Mouse (Mus musculus): ENCODE data around the gene Erc1. TPM values are rescaled to one million over a fixed set of nuclear protein-coding genes. Genes with fewer than 3 reads are reported as not detected.

Gene Erc1
- polyA plus RNA-seq, 1 experiment from 2014 or later: 13.9 TPM

DNA sequence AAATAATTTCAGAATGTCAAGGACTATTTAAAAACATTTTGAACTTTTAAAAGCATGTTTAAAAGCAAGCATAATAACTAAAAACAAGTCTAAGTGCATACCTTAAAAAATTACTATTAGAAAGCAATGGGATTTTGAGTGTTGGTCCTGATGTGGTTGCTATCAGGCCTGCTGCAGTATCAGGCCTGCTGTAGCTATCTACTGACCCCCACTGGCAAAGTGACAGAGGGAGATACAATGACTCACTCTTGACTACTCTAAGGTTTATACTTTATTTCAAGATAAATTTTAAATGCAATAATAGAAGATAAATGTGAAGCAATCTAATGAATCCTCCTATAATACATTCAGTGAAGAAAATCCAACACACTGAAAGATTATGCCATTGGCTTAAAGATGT lies 138.4 kb downstream of the Erc1 start:
- Histone ChIP-seq H3K4me1 (replicated peaks) (peaks cover 19% of the 10 kb centered on the region), H3K27ac (no peak overlapping the region), H3K4me2 (no peak overlapping the region), H3K9ac (no peak overlapping the region), H3K27me3 (no peaks in the 10 kb centered on the region), H3K36me3 (no peaks in the 10 kb centered on the region), H3K9me3 (replicated peaks) (no peaks in the 10 kb centered on the region), H3K4me3 (no peak overlapping the region)
- ATAC-seq (replicated peaks; ENCODE audit: insufficient number of reproducible peaks, insufficient read depth, low FRiP score, low read depth): no peak

GRCm38 (mm10) chr6:119707911-119708310 lies 140.1 kb downstream of the Erc1 start:
- Histone ChIP-seq H3K27ac (no peak overlapping the region), H3K4me2 (no peak overlapping the region), H3K4me1 (replicated peaks) (peaks cover 11% of the 10 kb centered on the region), H3K9ac (no peak overlapping the region), H3K9me3 (replicated peaks) (no peaks in the 10 kb centered on the region), H3K27me3 (no peaks in the 10 kb centered on the region), H3K36me3 (0 out of 2 replicates have a peak, but pooled peaks cover 3% of the 10 kb centered on the region), H3K4me3 (no peak overlapping the region)
- 81% methylated on average over 5 of the region's 5 CpGs for WGBS
- ATAC-seq (replicated peaks; ENCODE audit: insufficient number of reproducible peaks, insufficient read depth, low FRiP score, low read depth): no peak

- no peak overlapping the region for H3K4me2 ChIP-seq
- H3K9me3 ChIP-seq (replicated peaks): no peaks in the 10 kb centered on the region
- 84% methylated on average over 2 of the region's 2 CpGs for WGBS
- no peaks in the 10 kb centered on the region for H3K4me1 ChIP-seq (replicated peaks)
- no peak for ATAC-seq (replicated peaks; ENCODE audit: insufficient number of reproducible peaks, insufficient read depth, low FRiP score, low read depth)
- H3K9ac ChIP-seq: no peak overlapping the region
- H3K36me3 ChIP-seq: 0 out of 2 replicates have a peak, but pooled peaks cover 3% of the 10 kb centered on the region
- H3K4me3 ChIP-seq: no peak overlapping the region
- no peaks in the 10 kb centered on the region for H3K27me3 ChIP-seq
- H3K27ac ChIP-seq: no peak overlapping the region
Measured at GRCm38 (mm10) chr6:119704899-119705298, 143.1 kb downstream of the Erc1 start.

- WGBS: 88% methylated on average over 5 of the region's 5 CpGs
- Histone ChIP-seq H3K4me3 (no peak overlapping the region), H3K9me3 (replicated peaks) (no peaks in the 10 kb centered on the region), H3K9ac (no peak overlapping the region), H3K36me3 (peaks cover 18% of the 10 kb centered on the region), H3K4me1 (replicated peaks) (no peaks in the 10 kb centered on the region), H3K27me3 (no peaks in the 10 kb centered on the region), H3K27ac (no peak overlapping the region), H3K4me2 (no peak overlapping the region)
- no peak for ATAC-seq (replicated peaks; ENCODE audit: insufficient number of reproducible peaks, insufficient read depth, low FRiP score, low read depth)
Measured at GRCm38 (mm10) chr6:119692754-119693153, 155.2 kb downstream of the Erc1 start.

DNA sequence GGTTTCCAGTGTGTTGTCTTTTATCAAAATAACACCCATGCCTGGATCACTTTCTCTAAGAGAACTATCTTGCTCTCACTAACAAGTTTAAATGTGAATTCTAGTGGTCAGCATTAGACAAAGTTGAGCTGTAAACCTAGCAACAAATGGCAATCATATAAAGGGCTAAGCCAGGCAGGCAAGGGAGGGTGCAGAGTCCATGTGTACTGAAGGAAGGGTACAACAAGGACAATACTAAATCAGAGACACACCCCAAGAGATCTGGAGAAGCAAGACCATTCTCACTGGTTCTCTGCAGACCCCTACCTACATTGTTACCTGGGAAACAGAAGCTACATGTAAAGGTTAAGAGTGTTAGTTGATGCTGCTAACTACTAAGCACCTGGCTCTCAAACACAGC lies 161.5 kb downstream of the Erc1 start:
- Histone ChIP-seq H3K9me3 (replicated peaks) (no peaks in the 10 kb centered on the region), H3K4me2 (no peak overlapping the region), H3K4me3 (no peak overlapping the region), H3K9ac (no peak overlapping the region), H3K27ac (no peak overlapping the region), H3K4me1 (replicated peaks) (no peaks in the 10 kb centered on the region), H3K27me3 (no peaks in the 10 kb centered on the region), H3K36me3 (peaks cover 9% of the 10 kb centered on the region; the same call in 1 of the 2 replicates)
- ATAC-seq (replicated peaks; ENCODE audit: insufficient number of reproducible peaks, insufficient read depth, low FRiP score, low read depth): no peak

- no peaks in the 10 kb centered on the region for H3K4me1 ChIP-seq (replicated peaks)
Measured at GRCm38 (mm10) chr6:119680746-119681145, 167.2 kb downstream of the Erc1 start.

DNA sequence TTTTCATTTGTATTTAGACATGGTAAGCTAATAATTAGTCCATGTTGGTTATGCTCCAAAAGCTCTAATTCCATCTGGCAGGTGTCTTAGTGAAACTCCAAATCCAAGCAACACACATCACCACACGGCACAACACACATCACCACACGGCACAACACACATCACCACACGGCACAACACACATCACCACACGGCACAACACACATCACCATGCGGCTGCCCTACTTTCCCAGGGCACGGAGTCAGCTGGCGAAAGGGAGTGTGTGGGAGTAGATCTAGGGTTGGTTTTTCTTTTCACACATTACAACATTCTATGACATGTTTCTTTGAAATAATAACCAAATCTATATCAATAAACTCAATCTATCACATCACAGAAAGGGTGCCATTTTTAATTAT lies 173.2 kb downstream of the Erc1 start:
- WGBS: 94% methylated on average over 7 of the region's 7 CpGs
- H3K36me3 ChIP-seq: peaks cover 6% of the 10 kb centered on the region; the same call in 1 of the 2 replicates
- 0 out of 2 replicates have a peak, but pooled peaks cover 2% of the 10 kb centered on the region for H3K4me1 ChIP-seq (replicated peaks)
- no peak overlapping the region for H3K27ac ChIP-seq
- H3K9me3 ChIP-seq (replicated peaks): no peaks in the 10 kb centered on the region
- H3K27me3 ChIP-seq: no peaks in the 10 kb centered on the region
- no peak overlapping the region for H3K9ac ChIP-seq
- no peak overlapping the region for H3K4me2 ChIP-seq
- no peak overlapping the region for H3K4me3 ChIP-seq
- ATAC-seq (replicated peaks; ENCODE audit: insufficient number of reproducible peaks, insufficient read depth, low FRiP score, low read depth): no peak

More at GRCm38 (mm10) chr6:119680746-119681145, 167.2 kb downstream of the Erc1 start:
- H3K4me3 ChIP-seq: no peak overlapping the region
- no peak overlapping the region for H3K4me2 ChIP-seq
- 77% methylated on average over 2 of the region's 2 CpGs for WGBS
- H3K9ac ChIP-seq: no peak overlapping the region
- ATAC-seq (replicated peaks; ENCODE audit: insufficient number of reproducible peaks, insufficient read depth, low FRiP score, low read depth): no peak
- 0 out of 2 replicates have a peak, but pooled peaks cover 6% of the 10 kb centered on the region for H3K36me3 ChIP-seq
- H3K27ac ChIP-seq: no peak overlapping the region
- no peaks in the 10 kb centered on the region for H3K9me3 ChIP-seq (replicated peaks)
- no peaks in the 10 kb centered on the region for H3K27me3 ChIP-seq

DNA sequence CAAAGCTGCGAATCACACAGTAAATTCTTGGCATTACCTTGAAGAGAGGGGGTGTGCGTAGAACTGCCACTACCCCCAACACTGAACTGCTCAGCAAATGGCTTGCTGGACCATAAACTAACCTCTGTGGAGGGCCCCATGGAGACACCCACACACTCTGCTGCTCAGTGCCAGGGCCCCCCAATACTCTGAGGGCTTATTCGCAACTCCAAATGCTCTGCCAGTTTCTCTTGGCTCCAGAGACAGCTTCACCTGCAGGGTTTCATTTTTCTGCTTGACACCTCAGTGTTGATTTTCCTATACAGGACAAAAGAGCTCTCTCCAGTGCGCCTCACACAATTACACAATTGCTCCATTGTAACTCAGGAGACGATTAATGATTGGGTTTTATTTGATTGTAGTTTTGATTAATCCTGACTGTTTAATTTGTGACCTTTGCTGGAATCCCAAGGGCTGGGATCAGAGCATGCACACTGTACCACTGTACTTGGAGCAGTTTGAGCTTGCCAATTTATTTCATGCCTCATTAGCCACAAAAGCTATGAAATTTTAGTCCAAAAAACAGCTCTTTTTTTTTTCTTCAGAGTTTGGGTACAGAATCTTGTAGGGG lies 173.7 kb downstream of the Erc1 start:
- H3K9ac ChIP-seq: no peak overlapping the region
- 79% methylated on average over 5 of the region's 5 CpGs for WGBS
- no peak for ATAC-seq (replicated peaks; ENCODE audit: insufficient number of reproducible peaks, insufficient read depth, low FRiP score, low read depth)
- H3K27me3 ChIP-seq: no peaks in the 10 kb centered on the region
- H3K4me2 ChIP-seq: no peak overlapping the region
- no peaks in the 10 kb centered on the region for H3K9me3 ChIP-seq (replicated peaks)
- 0 out of 2 replicates have a peak, but pooled peaks cover 2% of the 10 kb centered on the region for H3K4me1 ChIP-seq (replicated peaks)
- H3K27ac ChIP-seq: no peak overlapping the region
- H3K36me3 ChIP-seq: peaks cover 6% of the 10 kb centered on the region; the same call in 1 of the 2 replicates
- no peak overlapping the region for H3K4me3 ChIP-seq

DNA sequence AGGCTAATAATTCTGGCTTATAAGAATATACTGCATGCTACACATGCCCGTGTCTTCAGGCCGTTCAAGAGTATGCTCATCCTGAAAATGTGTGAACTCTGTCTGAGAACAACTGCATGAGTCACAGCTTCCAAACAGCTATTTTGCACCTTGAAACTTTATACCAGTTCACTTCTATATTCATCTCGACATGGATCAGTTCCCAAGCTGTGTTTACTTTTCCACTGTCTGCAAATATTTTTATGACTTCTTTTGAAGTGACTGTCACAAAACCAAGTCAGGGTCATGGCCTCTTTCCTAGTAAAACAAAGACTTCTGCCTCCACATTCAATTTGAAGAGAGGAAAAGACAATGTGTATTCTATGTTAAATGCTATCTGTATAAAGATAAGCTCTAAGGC lies 178.2 kb downstream of the Erc1 start:
- no peak overlapping the region for H3K9ac ChIP-seq
- H3K27ac ChIP-seq: no peak overlapping the region
- ATAC-seq (replicated peaks; ENCODE audit: insufficient number of reproducible peaks, insufficient read depth, low FRiP score, low read depth): no peak
- H3K27me3 ChIP-seq: no peaks in the 10 kb centered on the region
- no peak overlapping the region for H3K4me2 ChIP-seq
- H3K4me1 ChIP-seq (replicated peaks): 0 out of 2 replicates have a peak, but pooled peaks cover 4% of the 10 kb centered on the region
- H3K4me3 ChIP-seq: no peak overlapping the region
- H3K36me3 ChIP-seq: peaks cover 6% of the 10 kb centered on the region; the same call in 1 of the 2 replicates
- no peaks in the 10 kb centered on the region for H3K9me3 ChIP-seq (replicated peaks)
- 40% methylated on average over 3 of the region's 3 CpGs for WGBS

DNA sequence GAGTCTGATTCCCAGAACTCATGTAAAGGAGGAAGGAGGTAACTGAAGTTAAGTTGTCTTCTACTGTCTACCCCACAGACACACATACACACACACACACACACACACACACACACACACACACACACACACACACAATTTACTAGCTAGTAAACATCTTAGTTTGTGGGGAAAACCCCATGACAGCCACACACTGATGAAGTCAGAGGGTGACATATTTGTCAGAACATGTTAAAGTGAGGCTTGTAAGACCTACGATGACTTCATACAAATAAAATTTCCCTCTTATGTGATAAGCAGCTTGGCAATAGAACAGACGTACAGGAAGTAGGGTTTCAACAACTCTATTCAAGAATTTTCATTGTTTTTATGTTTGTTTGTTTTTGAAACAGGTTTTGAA lies 185.0 kb downstream of the Erc1 start:
- Histone ChIP-seq H3K4me3 (no peak overlapping the region), H3K36me3 (no peaks in the 10 kb centered on the region), H3K4me1 (replicated peaks) (peaks cover 11% of the 10 kb centered on the region), H3K27ac (no peak overlapping the region), H3K27me3 (no peaks in the 10 kb centered on the region), H3K9ac (no peak overlapping the region), H3K9me3 (replicated peaks) (no peaks in the 10 kb centered on the region), H3K4me2 (no peak overlapping the region)
- no peak for ATAC-seq (replicated peaks; ENCODE audit: insufficient number of reproducible peaks, insufficient read depth, low FRiP score, low read depth)
- 27% methylated on average over 2 of the region's 2 CpGs for WGBS

DNA sequence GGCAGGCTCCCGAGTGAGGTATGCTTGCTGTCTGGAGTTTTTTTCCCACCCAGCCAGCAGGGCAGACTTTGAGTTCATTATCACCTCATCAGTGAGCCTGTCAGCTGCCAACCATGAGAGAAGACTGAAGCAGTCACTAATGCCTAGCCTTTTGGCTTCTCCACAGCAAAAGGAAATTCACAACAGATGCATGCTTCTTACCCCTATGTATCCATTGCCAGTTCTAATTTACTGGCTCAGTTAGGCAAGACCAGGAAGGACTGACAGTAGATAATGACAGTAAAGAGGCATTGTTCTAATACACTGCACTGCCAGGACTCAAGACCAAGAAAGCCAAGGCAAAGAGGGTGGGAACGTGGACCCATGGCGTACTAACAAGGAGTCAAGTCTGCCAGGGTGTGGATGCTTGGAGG lies 186.9 kb downstream of the Erc1 start:
- H3K27ac ChIP-seq: no peak overlapping the region

GRCm38 (mm10) chr6:119658441-119658840 lies 189.5 kb downstream of the Erc1 start:
- H3K9ac ChIP-seq: no peak overlapping the region
- WGBS: 92% methylated on average over 2 of the region's 2 CpGs
- H3K4me1 ChIP-seq (replicated peaks): peaks cover 11% of the 10 kb centered on the region

More for the DNA sequence above, 186.9 kb downstream of the Erc1 start:
- ATAC-seq (replicated peaks; ENCODE audit: insufficient number of reproducible peaks, insufficient read depth, low FRiP score, low read depth): no peak
- no peaks in the 10 kb centered on the region for H3K36me3 ChIP-seq
- H3K9me3 ChIP-seq (replicated peaks): no peaks in the 10 kb centered on the region
- H3K27me3 ChIP-seq: no peaks in the 10 kb centered on the region
- peaks cover 9% of the 10 kb centered on the region for H3K4me1 ChIP-seq (replicated peaks)
- WGBS: 39% methylated on average over 3 of the region's 3 CpGs
- H3K4me3 ChIP-seq: no peak overlapping the region
- H3K9ac ChIP-seq: no peak overlapping the region
- H3K4me2 ChIP-seq: no peak overlapping the region

More at GRCm38 (mm10) chr6:119658441-119658840, 189.5 kb downstream of the Erc1 start:
- Histone ChIP-seq H3K27me3 (no peaks in the 10 kb centered on the region), H3K9me3 (replicated peaks) (no peaks in the 10 kb centered on the region), H3K27ac (no peak overlapping the region), H3K4me3 (no peak overlapping the region), H3K4me2 (no peak overlapping the region), H3K36me3 (no peaks in the 10 kb centered on the region)
- no peak for ATAC-seq (replicated peaks; ENCODE audit: insufficient number of reproducible peaks, insufficient read depth, low FRiP score, low read depth)
